Mouse (Mus musculus) Patski (cell line): Measurements from ENCODE around the gene Khdrbs2. TPM values are rescaled to one million over a fixed set of nuclear protein-coding genes. Genes with fewer than 3 reads are reported as not detected.

Experiments
- ATAC-seq: fragments of 100-300 bp; one replicate; pipeline ENCODE4 v1.8.0; 2021
- CTCF ChIA-PET: fragments of 350-600 bp; sonication (Branson Sonifier 250); formaldehyde crosslinking; loops from one replicate; lab custom pipeline; 2022; ENCODE audit warnings: inconsistent platforms; lab: Charles Lee
- POLR2A ChIA-PET: fragments of 350-600 bp; sonication (Branson Sonifier 250); formaldehyde crosslinking; loops from one replicate; lab custom pipeline; 2022; ENCODE audit warnings: antibody characterized with exemption, inconsistent platforms; lab: Charles Lee
- DNase-seq: peaks from one replicate; pipeline ENCODE4 v3.0.0-alpha.2; 2011; ENCODE audit warnings: low read depth, low spot score
- H3K27me3 ChIP-seq: fragments of 371-371 bp; one replicate; pipeline ENCODE4 v1.5.1; 2021
- CTCF ChIP-seq: fragments of 100-300 bp; IDR thresholded peaks from one replicate; pipeline ENCODE4 v1.5.1; 2021
- in situ Hi-C: fragments of 300-500 bp; cut with MboI; formaldehyde crosslinking; loops from 3 replicates; pipeline ENCODE4 v1.11.1; 2018; ENCODE audit warnings: low pct_unique_long_range_greater_than_20kb, mixed read lengths
- polyA plus RNA-seq: library from polyadenylated mRNA; unstranded; gene quantifications from one replicate; pipeline ENCODE4 v1.2.3, GENCODE M21; 2021

Gene Khdrbs2
- polyA plus RNA-seq, 1 experiment from 2014 or later, result 0.01 TPM

DNA sequence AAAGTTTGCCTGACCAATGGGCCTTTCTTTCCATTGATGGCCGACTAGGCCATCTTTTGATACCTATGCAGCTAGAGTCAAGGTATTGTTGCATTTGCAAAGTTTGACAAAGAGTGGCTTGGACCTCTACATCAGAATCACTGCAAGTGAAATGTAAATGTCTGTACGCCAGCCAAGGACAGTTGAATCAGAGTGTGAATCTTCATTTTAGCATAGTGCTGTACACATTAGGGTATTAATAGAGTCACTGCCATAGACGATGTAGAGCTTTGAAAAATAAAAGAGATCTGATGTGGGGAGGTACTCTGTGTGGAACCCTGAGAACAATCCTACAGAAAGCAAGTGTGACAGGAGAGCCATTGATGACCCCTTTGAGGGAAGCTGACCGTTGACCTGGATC lies 460.9 kb downstream of the Khdrbs2 start:
- no peak for TF ChIP-seq CTCF
- CTCF ChIA-PET, result no interaction called here
- POLR2A ChIA-PET, result interaction anchor here (0.6 kb wide), 2 partner anchors 12 to 31 kb away, joined by 3 read pairs; no protein-coding TSS in a partner anchor
- in situ Hi-C loops, result no loop called here
- no peak for ATAC-seq
- DNase-seq, result no peak
- peaks cover 8% of the 10 kb centered on the region for H3K27me3 ChIP-seq

DNA sequence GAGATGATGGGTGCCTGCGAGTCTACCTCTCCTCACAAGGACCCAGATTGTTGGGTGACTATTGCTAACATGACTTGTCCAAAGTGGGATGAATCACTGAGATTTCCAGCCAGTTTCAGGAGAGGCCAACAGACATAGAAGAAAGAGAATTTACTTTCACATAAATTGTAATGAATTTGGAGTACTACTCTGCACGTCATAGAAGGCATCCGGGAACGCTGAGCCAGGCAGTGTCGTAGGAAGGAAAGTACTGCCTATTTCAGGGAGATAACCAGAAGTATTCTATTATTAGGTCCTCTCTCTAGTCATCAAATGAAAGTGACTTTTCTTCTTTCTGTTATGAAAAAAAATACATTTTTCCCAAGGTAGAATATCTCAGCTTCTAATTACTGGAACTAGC lies 466.6 kb downstream of the Khdrbs2 start:
- ATAC-seq (no peak), DNase-seq (no peak)
- in situ Hi-C loops, result no loop called here
- ChIA-PET CTCF (no interaction called here), POLR2A (no interaction called here)
- TF ChIP-seq CTCF, result no peak
- peaks cover 8% of the 10 kb centered on the region for H3K27me3 ChIP-seq

DNA sequence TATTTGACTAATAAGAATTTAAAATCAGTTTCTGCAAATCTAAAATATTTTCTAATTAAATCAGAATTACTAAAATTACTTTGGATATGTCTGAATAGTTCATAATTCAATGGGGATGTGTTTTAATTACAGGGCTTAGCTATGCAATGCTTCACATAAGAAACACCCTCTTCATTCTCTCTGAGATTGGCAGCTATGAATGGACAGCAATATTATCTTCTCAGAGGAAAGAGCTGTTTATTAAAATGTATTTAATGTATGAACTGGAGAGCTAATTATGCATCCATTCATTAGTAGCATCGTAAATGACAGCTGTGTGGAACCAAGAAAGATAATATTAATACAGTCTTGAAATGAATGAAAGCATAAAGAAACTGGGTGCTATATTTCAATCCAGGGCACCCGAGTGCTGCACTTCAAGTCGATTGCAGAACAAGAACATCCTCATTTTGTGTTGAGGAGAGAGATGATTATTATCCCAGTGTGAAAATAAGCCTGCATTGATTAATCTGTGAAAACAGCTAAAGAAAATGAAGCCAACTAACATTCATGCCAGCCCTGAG lies 477.2 kb downstream of the Khdrbs2 start:
- DNase-seq, result no peak

DNA sequence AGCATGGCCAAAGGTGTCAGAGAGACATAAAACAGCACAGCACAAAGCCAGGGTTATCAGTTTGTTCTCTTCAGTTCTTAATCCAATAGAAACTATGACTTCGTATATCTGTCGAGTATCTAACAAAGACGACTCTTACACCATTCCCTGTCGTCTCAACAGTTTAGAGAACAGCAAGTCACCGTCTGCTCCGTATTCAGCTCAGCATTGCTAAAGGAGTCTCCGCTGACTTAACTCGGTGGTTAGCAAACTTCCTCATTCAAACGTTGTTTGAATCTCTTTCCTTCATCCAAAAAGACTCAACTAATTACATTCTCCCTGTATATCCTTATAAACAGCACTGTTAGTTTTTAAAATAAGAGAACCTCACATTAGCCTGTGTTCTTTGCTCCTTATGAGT lies 521.3 kb downstream of the Khdrbs2 start:
- POLR2A ChIA-PET, result no interaction called here
- DNase-seq (no peak), ATAC-seq (no peak)
- in situ Hi-C loops, result no loop called here
- no peak for TF ChIP-seq CTCF
- H3K27me3 ChIP-seq, result peaks cover 9% of the 10 kb centered on the region
- CTCF ChIA-PET, result no interaction called here

More for the DNA sequence above, 477.2 kb downstream of the Khdrbs2 start:
- TF ChIP-seq CTCF, result no peak
- in situ Hi-C loops, result no loop called here
- H3K27me3 ChIP-seq, result no peaks in the 10 kb centered on the region
- ATAC-seq, result no peak
- ChIA-PET CTCF (no interaction called here), POLR2A (no interaction called here)

DNA sequence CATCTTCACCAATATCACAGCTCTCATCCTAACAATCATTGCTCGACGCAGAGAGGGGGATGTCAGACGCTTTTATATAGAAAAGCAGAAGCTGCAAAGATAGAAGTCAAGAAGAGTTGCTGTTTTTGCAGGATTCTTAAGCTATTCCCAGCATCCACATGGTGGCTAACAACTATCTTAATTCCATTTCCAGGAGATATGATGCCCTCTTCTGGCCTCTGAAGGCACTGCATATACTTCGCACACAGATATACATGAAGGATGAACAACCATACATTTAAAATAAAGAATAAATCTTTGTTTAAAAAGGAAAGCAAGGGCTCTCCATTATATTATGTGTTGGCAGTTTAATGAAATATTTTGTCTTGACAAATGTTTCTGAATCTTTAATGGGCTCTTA lies 527.6 kb downstream of the Khdrbs2 start:
- ChIA-PET POLR2A (no interaction called here), CTCF (no interaction called here)
- H3K27me3 ChIP-seq, result no peaks in the 10 kb centered on the region
- ATAC-seq (no peak), DNase-seq (no peak)
- in situ Hi-C loops, result no loop called here
- no peak for TF ChIP-seq CTCF

DNA sequence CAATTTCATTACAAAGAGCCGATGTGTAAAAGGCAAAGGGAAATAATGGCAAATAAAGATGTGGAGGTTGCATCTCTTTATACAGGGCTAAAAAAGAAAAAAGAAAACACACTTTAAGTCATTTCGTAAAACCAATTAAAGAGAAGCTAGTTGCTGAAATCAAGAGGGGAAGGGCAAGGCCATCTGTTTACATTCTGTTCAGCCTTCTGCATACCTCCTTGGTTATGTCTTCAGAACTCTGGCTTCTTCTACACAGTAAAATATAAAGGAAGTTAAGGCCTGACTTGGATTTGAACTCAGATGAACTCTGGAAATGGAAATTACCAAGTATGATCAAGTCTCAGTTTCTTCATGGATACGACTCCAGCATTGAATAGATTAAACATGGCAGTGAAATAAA lies 528.8 kb downstream of the Khdrbs2 start:
- no peak for TF ChIP-seq CTCF
- ATAC-seq (no peak), DNase-seq (no peak)
- no peaks in the 10 kb centered on the region for H3K27me3 ChIP-seq
- in situ Hi-C loops, result no loop called here
- ChIA-PET POLR2A (no interaction called here), CTCF (no interaction called here)
